Mouse (Mus musculus) CD4-positive helper T cell, adult 2 months (primary cell): ENCODE data around the gene Sult4a1.

Experiments used
- DNase-seq: peaks from one replicate; pipeline ENCODE4 v3.0.0-alpha.2; 2012; ENCODE audit warnings: low read depth, missing footprints, low spot score

Sult4a1 gene

DNA sequence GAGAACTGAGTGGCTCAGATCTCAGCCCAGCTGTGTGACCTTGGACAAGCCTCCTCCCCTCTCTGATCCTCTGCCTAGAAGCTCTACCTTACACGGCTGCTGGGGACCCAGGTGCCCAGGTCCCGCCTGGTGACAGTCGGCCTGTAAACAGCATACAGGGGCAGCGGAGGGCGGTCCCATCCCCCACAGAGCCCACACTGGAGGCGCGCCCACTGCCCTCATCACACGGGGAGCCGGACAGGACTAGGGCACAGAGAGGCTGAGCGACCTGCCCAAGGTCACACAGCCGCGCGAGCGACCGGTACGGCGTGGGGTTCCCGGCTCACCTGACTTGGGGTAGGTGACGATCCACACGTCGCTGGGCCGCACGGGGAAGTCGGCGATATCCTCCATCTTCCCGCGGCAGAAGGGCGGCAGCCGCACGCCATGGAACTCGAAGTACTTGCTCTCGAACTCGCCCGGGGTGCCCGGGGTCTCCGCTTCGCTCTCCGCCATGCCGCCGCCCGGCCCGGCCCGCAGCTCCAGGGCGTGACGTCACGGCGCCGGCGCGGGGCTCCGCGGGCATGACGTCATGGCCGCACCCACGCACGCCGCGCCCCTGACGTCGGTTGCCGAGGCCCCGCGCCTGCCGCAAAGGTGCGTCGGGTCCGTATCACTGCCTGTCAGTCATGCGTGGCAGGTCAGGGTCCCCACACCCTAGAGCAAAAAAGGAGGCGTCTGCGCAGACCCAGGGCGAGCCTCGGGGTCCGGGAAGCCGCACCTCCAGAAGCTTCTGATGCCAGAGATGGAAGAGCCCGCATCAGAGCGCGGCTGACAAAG lies at the start of gene Sult4a1:
Gene Sult4a1 (minus strand): TSS at position 650 of the 819 bp plus-strand sequence.
- DNase-seq: peak; percentile 34

- DNase-seq: no peak
Observed at GRCm38 (mm10) chr15:84140929-84141328, 35.4 kb upstream of the Sult4a1 start.

- DNase-seq: no peak
Observed at GRCm38 (mm10) chr15:84140109-84140508, 34.6 kb upstream of the Sult4a1 start.

GRCm38 (mm10) chr15:84139592-84140005 lies 34.0 kb upstream of the Sult4a1 start:
- no peak for DNase-seq

- DNase-seq: no peak
Observed at GRCm38 (mm10) chr15:84136473-84137415, 31.2 kb upstream of the Sult4a1 start.

- peak; percentile 34 for DNase-seq
Observed at GRCm38 (mm10) chr15:84135472-84135871, 29.9 kb upstream of the Sult4a1 start.

DNA sequence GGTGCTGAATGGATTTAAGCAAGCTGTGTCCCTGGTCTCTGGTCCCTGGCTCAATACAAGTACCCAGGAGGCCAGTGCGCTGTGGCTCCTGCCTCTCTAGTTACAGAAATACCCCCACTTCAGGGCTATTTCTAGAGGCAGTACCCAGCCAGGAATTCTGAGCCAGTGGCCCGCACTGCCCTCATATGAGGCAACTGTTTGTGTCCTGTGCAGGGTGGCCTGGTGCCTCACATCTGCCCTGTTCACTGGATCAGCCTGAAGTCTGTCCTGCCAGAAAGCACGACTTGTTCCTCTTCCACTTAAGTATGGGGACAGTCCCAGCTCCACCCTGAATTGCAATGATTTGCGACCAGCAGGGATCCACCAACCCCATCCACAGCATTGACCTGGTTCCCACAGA lies 27.9 kb upstream of the Sult4a1 start:
- DNase-seq: no peak

DNA sequence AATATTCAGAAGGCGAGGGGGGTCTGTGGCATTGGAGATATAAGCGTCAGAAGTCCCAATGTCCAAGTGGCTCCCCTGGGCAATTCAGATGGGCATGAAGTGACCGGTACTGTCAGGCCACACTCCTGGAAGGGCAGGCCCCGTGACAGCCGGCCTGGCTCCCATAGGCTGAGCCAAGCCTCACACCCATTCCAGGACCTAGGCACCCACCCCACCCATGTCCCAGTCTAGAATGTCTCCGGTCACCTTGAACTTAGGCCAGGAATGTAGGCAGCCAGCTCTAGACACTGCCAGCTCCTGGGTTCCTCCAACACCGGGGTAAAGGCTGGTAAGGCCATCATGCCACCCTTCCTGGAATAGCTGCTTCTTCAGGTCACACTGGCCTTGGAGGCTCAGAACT lies 26.4 kb upstream of the Sult4a1 start:
- no peak for DNase-seq

DNA sequence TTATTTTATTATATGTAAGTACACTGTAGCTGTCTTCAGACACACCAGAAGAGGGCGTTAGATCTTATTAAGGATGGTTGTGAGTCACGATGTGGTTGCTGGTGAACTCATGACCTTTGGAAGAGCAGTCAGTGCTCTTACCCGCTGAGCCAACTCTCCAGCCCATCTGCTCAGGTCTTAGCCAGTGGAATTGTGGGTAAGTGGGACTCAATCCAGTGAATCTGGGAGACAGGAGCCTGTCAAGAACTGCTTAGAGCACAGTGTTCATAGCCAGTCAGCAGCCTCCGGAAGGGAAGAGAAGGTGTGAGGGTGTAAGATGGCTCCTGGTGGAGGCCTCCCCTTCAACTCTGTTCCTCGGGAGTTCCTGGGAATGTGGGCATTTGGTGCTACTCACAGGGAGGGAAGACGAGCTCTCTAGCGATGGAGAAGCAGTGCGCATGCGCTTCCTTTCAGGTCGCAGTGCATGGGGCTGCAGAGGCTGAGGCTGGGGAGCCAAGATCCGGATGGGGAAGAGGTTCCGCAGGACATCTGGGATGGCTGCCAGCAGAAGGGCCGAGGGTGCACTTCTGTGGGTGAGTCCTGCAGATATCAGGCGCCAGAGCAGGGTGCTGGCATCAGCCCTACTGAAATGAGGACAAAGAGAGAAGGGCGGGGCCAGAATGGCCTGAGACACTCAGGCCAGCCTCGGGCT lies 25.7 kb upstream of the Sult4a1 start:
- no peak for DNase-seq

DNA sequence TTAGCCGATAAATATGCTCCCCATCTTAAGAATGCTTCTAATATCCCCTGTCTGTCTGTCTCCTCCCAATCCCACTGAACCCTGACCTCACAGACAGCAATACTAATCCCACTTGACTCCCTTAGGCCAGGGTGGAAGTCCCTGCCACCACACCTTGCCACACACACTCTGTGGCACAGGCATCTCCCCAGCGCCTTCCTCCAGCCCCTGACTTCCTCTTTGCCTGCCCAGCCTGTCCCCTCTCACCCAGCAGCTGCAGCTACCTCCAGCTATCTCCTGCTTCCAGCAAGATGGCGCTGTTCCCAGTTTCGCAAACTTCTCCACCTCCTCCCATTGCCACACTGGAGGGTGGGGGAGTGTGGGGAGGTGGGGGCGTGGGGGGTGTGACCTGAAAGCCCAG lies 21.3 kb upstream of the Sult4a1 start:
- no peak for DNase-seq

- no peak for DNase-seq
Observed at GRCm38 (mm10) chr15:84126447-84126846, 20.9 kb upstream of the Sult4a1 start.

GRCm38 (mm10) chr15:84124086-84124485 lies 18.5 kb upstream of the Sult4a1 start:
- DNase-seq: no peak

- DNase-seq: no peak
Observed at GRCm38 (mm10) chr15:84123075-84123474, 17.5 kb upstream of the Sult4a1 start, which contains the start of gene Pnpla5. Gene Pnpla5 (minus strand): TSS chr15:84123175.

DNA sequence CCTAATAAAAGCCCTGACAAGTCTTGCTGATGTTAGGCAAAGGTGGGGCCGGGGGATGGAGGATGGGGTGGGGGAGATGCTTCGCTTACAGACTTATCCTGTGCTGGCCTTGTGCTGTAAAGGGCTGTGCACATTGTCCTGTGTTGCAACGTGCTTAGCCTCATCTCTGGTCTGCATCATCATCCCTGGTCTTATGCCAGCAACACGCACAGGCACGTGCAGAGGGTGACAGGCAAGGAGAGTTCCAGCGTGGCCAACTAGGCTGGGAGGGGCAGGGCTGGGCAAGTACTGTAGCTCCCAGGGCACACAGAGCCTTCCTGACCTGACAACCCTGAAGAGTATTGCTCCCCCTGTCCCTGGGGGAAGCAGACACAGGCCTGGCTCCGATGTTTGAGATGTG lies 15.5 kb upstream of the Sult4a1 start:
- no peak for DNase-seq

DNA sequence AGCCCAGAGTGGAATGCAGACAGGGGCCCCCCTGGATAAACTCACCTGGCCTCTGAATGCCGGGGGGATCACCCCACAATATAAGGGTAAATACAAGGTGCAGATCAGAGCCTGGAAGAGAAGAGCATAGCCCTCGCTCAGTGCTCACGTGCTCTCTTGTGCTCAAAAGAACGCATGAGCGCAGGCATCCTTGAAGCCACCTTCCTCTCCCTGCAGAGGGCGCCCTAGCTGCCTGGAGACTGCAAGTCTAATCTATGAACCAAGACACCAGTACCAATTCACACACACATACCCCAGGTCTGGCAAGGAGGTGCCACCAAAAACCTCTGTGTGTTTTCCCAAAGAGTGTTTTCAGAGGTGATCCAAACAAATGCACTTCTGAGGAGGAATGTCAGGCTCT lies 15.1 kb upstream of the Sult4a1 start:
- DNase-seq: no peak

- no peak for DNase-seq
Observed at GRCm38 (mm10) chr15:84116466-84116865, 10.9 kb upstream of the Sult4a1 start.

DNA sequence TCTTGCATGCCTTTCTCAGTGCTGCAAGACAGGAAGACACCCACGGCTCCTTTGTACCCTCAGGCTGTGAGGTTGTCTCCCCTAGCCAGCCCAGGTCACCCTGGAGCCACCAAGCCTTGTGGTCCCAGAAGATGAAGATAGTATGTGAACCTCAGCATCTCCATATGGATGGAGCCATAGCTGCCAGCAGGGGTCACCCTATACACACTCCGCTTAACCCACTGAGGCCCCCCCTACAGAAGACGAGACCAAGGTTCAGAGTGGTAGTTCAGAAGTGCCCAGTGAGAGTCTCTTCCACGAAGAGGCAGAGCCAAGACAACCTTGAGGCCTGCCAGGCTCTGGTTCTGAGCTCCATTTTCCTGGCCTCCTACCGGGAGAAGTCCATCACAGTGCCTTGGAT lies 10.2 kb upstream of the Sult4a1 start:
- no peak for DNase-seq

GRCm38 (mm10) chr15:84113873-84114272 lies 8.3 kb upstream of the Sult4a1 start:
- no peak for DNase-seq

GRCm38 (mm10) chr15:84108899-84109298 lies 3.3 kb upstream of the Sult4a1 start:
- DNase-seq: no peak

- no peak for DNase-seq
Observed at GRCm38 (mm10) chr15:84105924-84106500, 458 bp upstream of the Sult4a1 start.

- no peak for DNase-seq
Observed at GRCm38 (mm10) chr15:84104626-84105025, 928 bp downstream of the Sult4a1 start.
